Mouse (Mus musculus) C2C12 (cell line): ENCODE measurements around the gene Gpam.

Experiments used
- CTCF ChIP-seq: IDR thresholded peaks from one replicate; pipeline ENCODE4 v1.5.1; 2011; ENCODE audit not compliant: control insufficient read depth, insufficient read depth, insufficient read length
- FOSL1 ChIP-seq: IDR thresholded peaks from one replicate; pipeline ENCODE4 v1.8.0; 2011; ENCODE audit warnings: mild to moderate bottlenecking, low read length; ENCODE audit not compliant: poor library complexity, insufficient read depth, severe bottlenecking
- MAX ChIP-seq: IDR thresholded peaks from one replicate; pipeline ENCODE4 v1.6.1; 2011; ENCODE audit warnings: mild to moderate bottlenecking, control low read depth

- TF ChIP-seq CTCF (no peak), FOSL1 (no peak), MAX (no peak)
These were observed 31.5 kb downstream of the Gpam start for GRCm38 (mm10) chr19:55095547-55095946.
